ENCODE assay signal across 8 mouse cellular contexts in genomic region chr8:123374239-123374578, GRCm38 (mm10). TPM values are rescaled to one million over a fixed set of nuclear protein-coding genes. Genes with fewer than 3 reads are reported as not detected.
DNase-seq lines count a peak whose midpoint lies in the region; ATAC-seq and TF ChIP-seq lines count a peak whose summit lies in the region.

No protein-coding gene starts in this region.

- in situ Hi-C loops in ES-E14 (cut with MboI; ENCODE audit: low sequenced_read_pairs in 2 of 2, unreplicated experiment in 2 of 2): no loop called here

- WGBS in forebrain, embryonic 16.5 days: under 1% methylated on average over 20 of the region's 20 CpGs
- under 1% methylated on average over 20 of the region's 20 CpGs for WGBS in lung, embryonic 15.5 days

- H3K27ac ChIP-seq in ES-E14 (ENCODE audit: insufficient read depth, low read depth, low read length, poor library complexity, severe bottlenecking): peak overlapping the region; percentile 84
- H3K27ac ChIP-seq in forebrain, embryonic 16.5 days (ENCODE audit: low read length): peak overlapping the region; percentile 92
- H3K27ac ChIP-seq in lung, embryonic 15.5 days: peak overlapping the region; percentile 98

- peak; percentile 95 for DNase-seq in ES-E14 (ENCODE audit: low read depth, low spot score)
- DNase-seq in cerebellum, adult 11-12 months: peak; percentile 91
- DNase-seq in heart, postnatal 4 days: peak; percentile 98
- peak; percentile 90 to 93 for DNase-seq in layer of hippocampus, adult 8-10 months (ENCODE audit: low spot score in 2 of 2)
- DNase-seq in ovary, adult 18-20 months (ENCODE audit: low spot score): peak; percentile 85
- peak; percentile 88 for DNase-seq in thymus, postnatal 0 days (ENCODE audit: low spot score)

- peak overlapping the region; percentile 72 to 86 for H3K4me3 ChIP-seq in ES-E14 (ENCODE audit: insufficient read depth in 1 of 2, low read depth in 1 of 2, low read length in 2 of 2, poor library complexity in 1 of 2, severe bottlenecking in 1 of 2)
- peak overlapping the region; percentile 63 for H3K4me3 ChIP-seq in forebrain, embryonic 16.5 days (replicated peaks; ENCODE audit: low read length)
- H3K4me3 ChIP-seq in lung, embryonic 15.5 days: peak overlapping the region; percentile 91

- peaks cover 4% of the 10 kb centered on the region; the same call in 1 of the 2 replicates for H3K36me3 ChIP-seq in ES-E14 (ENCODE audit: control insufficient read depth, insufficient read depth, low read length, poor library complexity, severe bottlenecking)
- H3K36me3 ChIP-seq in forebrain, embryonic 16.5 days (ENCODE audit: control insufficient read depth, insufficient read depth): peaks cover under 1% of the 10 kb centered on the region; the same call in 1 of the 2 replicates
- 0 out of 2 replicates have a peak, but pooled peaks cover 6% of the 10 kb centered on the region for H3K36me3 ChIP-seq in lung, embryonic 15.5 days

- H3K9me3 ChIP-seq in ES-E14 (ENCODE audit: control insufficient read depth, insufficient read depth, low read depth, low read length): no peaks in the 10 kb centered on the region
- no peaks in the 10 kb centered on the region for H3K9me3 ChIP-seq in forebrain, embryonic 16.5 days (ENCODE audit: control insufficient read depth, low read length)
- H3K9me3 ChIP-seq in lung, embryonic 15.5 days: no peaks in the 10 kb centered on the region

- H3K9ac ChIP-seq in ES-E14 (ENCODE audit: insufficient read depth, low read depth, low read length, poor library complexity, severe bottlenecking): peak overlapping the region; percentile 88
- peak overlapping the region; percentile 81 for H3K9ac ChIP-seq in forebrain, embryonic 16.5 days (replicated peaks; ENCODE audit: low read depth, low read length)
- H3K9ac ChIP-seq in lung, embryonic 15.5 days: peak overlapping the region; percentile 90

- H3K4me1 ChIP-seq in ES-E14 (ENCODE audit: control insufficient read depth in 2 of 2, insufficient read depth in 2 of 2, low read length in 2 of 2, poor library complexity in 1 of 2): peaks cover 3 to 27% of the 10 kb centered on the region in 2 experiments; a peak in 2 of 4 replicates
- H3K4me1 ChIP-seq in forebrain, embryonic 16.5 days (replicated peaks; ENCODE audit: control insufficient read depth, insufficient read depth, low read length): peaks cover 18% of the 10 kb centered on the region
- H3K4me1 ChIP-seq in lung, embryonic 15.5 days: peaks cover 18% of the 10 kb centered on the region

- H3K27me3 ChIP-seq in forebrain, embryonic 16.5 days (replicated peaks; ENCODE audit: control insufficient read depth, insufficient read depth, low read length): no peaks in the 10 kb centered on the region
- no peaks in the 10 kb centered on the region for H3K27me3 ChIP-seq in lung, embryonic 15.5 days

- ATAC-seq in forebrain, embryonic 16.5 days: peak; percentile 64
- ATAC-seq in lung, embryonic 15.5 days (ENCODE audit: borderline replicate concordance, extremely low read depth, low FRiP score, low TSS enrichment): peak; percentile 87

- H3K4me2 ChIP-seq in forebrain, embryonic 16.5 days (ENCODE audit: low read length): peak overlapping the region; percentile 88
- H3K4me2 ChIP-seq in lung, embryonic 15.5 days: peak overlapping the region; percentile 87

TF ChIP-seq in ES-E14, 5 proteins besides CTCF, POLR2A, EP300 and RAD21:
- TF ChIP-seq MAFK (IDR thresholded peaks at IDR 0.05; ENCODE audit: insufficient read depth, low read depth, low read length) (no peak), HCFC1 (IDR thresholded peaks at IDR 0.05; ENCODE audit: borderline replicate concordance, insufficient read depth, low read length) (no peak), CHD2 (IDR thresholded peaks at IDR 0.05; ENCODE audit: low read depth, low read length) (0 out of 2 replicates have a peak, but pooled peaks have one; percentile 19), ZC3H11A (IDR thresholded peaks at IDR 0.05; ENCODE audit: borderline replicate concordance, low read depth, low read length) (no peak)

RNA-seq across cellular contexts. Expression of gene Tcf25, which starts 0.7 kb away (rescaled TPM):
- 87.2 and 114 TPM in 2 replicates for total RNA-seq in ES-E14 (2012; rRNA removed)
- polyA plus RNA-seq in forebrain, embryonic 16.5 days (2015; fragmentation: Nextera tagmentation; extraction: Ambion mirVana): 283 and 303 TPM in 2 replicates
- total RNA-seq in heart, postnatal 4 days (2021): 100 to 1,000 TPM; 174 to 178 TPM
- total RNA-seq in layer of hippocampus, adult 8-10 months (2022): 100 to 1,000 TPM; 466 to 571 (median 498) TPM
- 143 and 162 TPM in 2 replicates for polyA plus RNA-seq in lung, embryonic 15.5 days (2015; fragmentation: Nextera tagmentation; extraction: Ambion mirVana)
- 155 and 165 TPM in 2 replicates for polyA plus RNA-seq in thymus, postnatal 0 days (2015; fragmentation: Nextera tagmentation; extraction: Ambion mirVana)

RNA-seq across cellular contexts. Expression of gene Mc1r, which starts 32.7 kb away (rescaled TPM):
- total RNA-seq in ES-E14 (2012; rRNA removed): 0.27 and 0.42 TPM in 2 replicates
- 0.09 and 0.12 TPM in 2 replicates for polyA plus RNA-seq in forebrain, embryonic 16.5 days (2015; fragmentation: Nextera tagmentation; extraction: Ambion mirVana)
- total RNA-seq in heart, postnatal 4 days (2021): not detected
- under 1 TPM in 1 of 4 experiments, not detected in 3; 0.08 TPM for total RNA-seq in layer of hippocampus, adult 8-10 months (2022)
- not detected in 2 replicates for polyA plus RNA-seq in lung, embryonic 15.5 days (2015; fragmentation: Nextera tagmentation; extraction: Ambion mirVana)
- polyA plus RNA-seq in thymus, postnatal 0 days (2015; fragmentation: Nextera tagmentation; extraction: Ambion mirVana): 0.28 and 0.56 TPM in 2 replicates

RNA-seq across cellular contexts. Expression of gene Tubb3, which starts 37.0 kb away (rescaled TPM):
- total RNA-seq in ES-E14 (2012; rRNA removed): 69.1 and 117 TPM in 2 replicates
- 1,828 and 2,004 TPM in 2 replicates for polyA plus RNA-seq in forebrain, embryonic 16.5 days (2015; fragmentation: Nextera tagmentation; extraction: Ambion mirVana)
- total RNA-seq in heart, postnatal 4 days (2021): 1 to 10 TPM; 1.8 to 2.5 TPM
- 100 to 1,000 TPM; 265 to 291 (median 279) TPM for total RNA-seq in layer of hippocampus, adult 8-10 months (2022)
- polyA plus RNA-seq in lung, embryonic 15.5 days (2015; fragmentation: Nextera tagmentation; extraction: Ambion mirVana): 4.6 and 11.4 TPM in 2 replicates
- 11.9 and 16.3 TPM in 2 replicates for polyA plus RNA-seq in thymus, postnatal 0 days (2015; fragmentation: Nextera tagmentation; extraction: Ambion mirVana)

RNA-seq across cellular contexts. Expression of gene Spire2, which starts 41.7 kb away (rescaled TPM):
- total RNA-seq in ES-E14 (2012; rRNA removed): 8.8 and 13.6 TPM in 2 replicates
- polyA plus RNA-seq in forebrain, embryonic 16.5 days (2015; fragmentation: Nextera tagmentation; extraction: Ambion mirVana): 31.8 and 33.4 TPM in 2 replicates
- under 1 TPM; 0.38 to 0.61 TPM for total RNA-seq in heart, postnatal 4 days (2021)
- 10 to 100 TPM; 15.8 to 16.3 (median 16.0) TPM for total RNA-seq in layer of hippocampus, adult 8-10 months (2022)
- 1.3 and 1.4 TPM in 2 replicates for polyA plus RNA-seq in lung, embryonic 15.5 days (2015; fragmentation: Nextera tagmentation; extraction: Ambion mirVana)
- polyA plus RNA-seq in thymus, postnatal 0 days (2015; fragmentation: Nextera tagmentation; extraction: Ambion mirVana): 1.3 and 1.4 TPM in 2 replicates

RNA-seq across cellular contexts. Expression of gene Def8, which starts 49.1 kb away (rescaled TPM):
- total RNA-seq in ES-E14 (2012; rRNA removed): 34.3 and 42.5 TPM in 2 replicates
- polyA plus RNA-seq in forebrain, embryonic 16.5 days (2015; fragmentation: Nextera tagmentation; extraction: Ambion mirVana): 43.9 and 48.3 TPM in 2 replicates
- 10 to 100 TPM; 65.4 to 68.0 TPM for total RNA-seq in heart, postnatal 4 days (2021)
- total RNA-seq in layer of hippocampus, adult 8-10 months (2022): 10 to 100 TPM; 48.1 to 59.4 (median 54.5) TPM
- polyA plus RNA-seq in lung, embryonic 15.5 days (2015; fragmentation: Nextera tagmentation; extraction: Ambion mirVana): 29.7 and 31.1 TPM in 2 replicates
- 21.3 and 24.0 TPM in 2 replicates for polyA plus RNA-seq in thymus, postnatal 0 days (2015; fragmentation: Nextera tagmentation; extraction: Ambion mirVana)

Comparison
In these comparisons a context has a peak if more than half of its experiments do, and no peak if none do; other contexts are left out.
1. Peak in every context shown above with its lines: DNase-seq, ATAC-seq, H3K4me3 ChIP-seq and H3K27ac ChIP-seq.
2. RNA of gene Tubb3, which starts 37.0 kb away (total RNA-seq): 265 to 291 TPM in layer of hippocampus, adult 8-10 months and 69.1 to 117 TPM in ES-E14; 1.8 to 2.5 TPM in heart, postnatal 4 days; every median in the first group is over 10 times any median in the second.